Mouse (Mus musculus): Measurements from ENCODE around the gene Cdc14b. TPM values are rescaled to one million over a fixed set of nuclear protein-coding genes. Genes with fewer than 3 reads are reported as not detected.

Gene Cdc14b
- polyA plus RNA-seq, 1 experiment, result 11.8 TPM

Other genes starting within 250 kb of the Cdc14b start
- not detected in 2 replicates for gene Hsd17b3, start 186.1 kb downstream of the Cdc14b start, polyA plus RNA-seq (2012; rRNA removed)
- 1.3 and 1.6 TPM in 2 replicates for gene Slc35d2, start 145.9 kb downstream of the Cdc14b start, polyA plus RNA-seq (2012; rRNA removed)
- gene Zfp367, start 122.1 kb downstream of the Cdc14b start, polyA plus RNA-seq (2012; rRNA removed), result 21.1 and 21.3 TPM in 2 replicates
- gene Habp4, start 113.5 kb downstream of the Cdc14b start, polyA plus RNA-seq (2012; rRNA removed), result 186 and 204 TPM in 2 replicates
- gene Aaed1, start 37.4 kb upstream of the Cdc14b start, polyA plus RNA-seq (2012; rRNA removed), result 14.7 and 17.3 TPM in 2 replicates
- gene Ctsl, start 95.6 kb upstream of the Cdc14b start, polyA plus RNA-seq (2012; rRNA removed), result 141 and 143 TPM in 2 replicates
- gene Cdk20, start 157.0 kb upstream of the Cdc14b start, polyA plus RNA-seq (2012; rRNA removed), result 16.5 and 16.9 TPM in 2 replicates
- gene Fam240b, start 222.5 kb upstream of the Cdc14b start, polyA plus RNA-seq (2012; rRNA removed), result not detected in 2 replicates